In genomic region chr10:11212003-11212402, GRCm38 (mm10) we compare ENCODE assay signal across 13 mouse cellular contexts.
DNase-seq lines count a peak whose midpoint lies in the region; ATAC-seq and TF ChIP-seq lines count a peak whose summit lies in the region.
"Had no signal": no experiment of that assay in that cellular context is flagged by ENCODE, and none has a peak within 500 bp of the region (broad histone marks: within the 10 kb centered on the region; RNA-seq: fewer than 3 reads in every experiment).

No protein-coding gene starts in this region.

- H3K27me3 ChIP-seq in heart, postnatal 0 days (ENCODE audit: control insufficient read depth, insufficient read depth, low read length): no peaks in the 10 kb centered on the region
- H3K27me3 ChIP-seq in heart, embryonic 10.5 days (ENCODE audit: insufficient read depth, poor library complexity, severe bottlenecking): no peaks in the 10 kb centered on the region
- H3K27me3 ChIP-seq in lung, embryonic 14.5 days (ENCODE audit: insufficient read depth, low read length): no peaks in the 10 kb centered on the region
- H3K27me3 ChIP-seq: heart, embryonic 15.5 days had no signal

- no peak overlapping the region for H3K9ac ChIP-seq in heart, postnatal 0 days (replicated peaks; ENCODE audit: low read depth, low read length)
- no peak overlapping the region for H3K9ac ChIP-seq in lung, embryonic 14.5 days
- H3K9ac ChIP-seq: heart, embryonic 15.5 days had no signal

- peak; percentile 55; the same call in 1 of the 2 replicates for ATAC-seq in heart, postnatal 0 days (ENCODE audit: insufficient read depth, low read depth)
- no peak for ATAC-seq in lung, embryonic 14.5 days (ENCODE audit: insufficient read depth)
- peak; percentile 44; the same call in 1 of the 2 replicates for ATAC-seq in megakaryocyte progenitor cell, adult 5-6 weeks (replicated peaks; ENCODE audit: poor library complexity)
- ATAC-seq: activated CD4-positive, CD25-positive, alpha-beta regulatory T cell, adult 4 months had no signal

- DNase-seq in heart, postnatal 0 days (ENCODE audit: low spot score): peak; percentile 37
- no peak for DNase-seq in heart, embryonic 10.5 days (ENCODE audit: low spot score)
- DNase-seq in lung, embryonic 14.5 days: peak; percentile 37
- no peak for DNase-seq in lung, adult 2 months
- peak; percentile 18 for DNase-seq in ZHBTc4 (ENCODE audit: low read depth, low spot score)
- DNase-seq in ovary, postnatal 14 days (ENCODE audit: low spot score): no peak
- DNase-seq in right cerebral cortex, postnatal 10 days (ENCODE audit: low spot score in 2 of 2): no peak
- DNase-seq: thymus, postnatal 36 days had no signal

- 56% methylated on average over 4 of the region's 4 CpGs for WGBS in heart, postnatal 0 days
- WGBS in heart, embryonic 10.5 days: 75% methylated on average over 4 of the region's 4 CpGs
- WGBS in lung, embryonic 14.5 days: 75% methylated on average over 4 of the region's 4 CpGs
- WGBS in lung, adult 2 months: 68% methylated on average over 4 of the region's 4 CpGs

- H3K27ac ChIP-seq in heart, postnatal 0 days (ENCODE audit: low read depth): no peak overlapping the region
- no peak overlapping the region for H3K27ac ChIP-seq in heart, embryonic 10.5 days
- no peak overlapping the region for H3K27ac ChIP-seq in lung, embryonic 14.5 days (ENCODE audit: low read depth)
- H3K27ac ChIP-seq: heart, embryonic 15.5 days; macrophage had no signal

- H3K9me3 ChIP-seq in heart, postnatal 0 days (replicated peaks; ENCODE audit: control insufficient read depth, low read length): no peaks in the 10 kb centered on the region
- H3K9me3 ChIP-seq in heart, embryonic 10.5 days: no peaks in the 10 kb centered on the region
- no peaks in the 10 kb centered on the region for H3K9me3 ChIP-seq in lung, embryonic 14.5 days (ENCODE audit: low read depth, low read length)
- H3K9me3 ChIP-seq: heart, embryonic 15.5 days had no signal

- peaks cover 31% of the 10 kb centered on the region for H3K36me3 ChIP-seq in heart, postnatal 0 days (replicated peaks; ENCODE audit: control insufficient read depth, insufficient read depth, low read length)
- H3K36me3 ChIP-seq in heart, embryonic 10.5 days: peaks cover 41% of the 10 kb centered on the region
- peaks cover 48% of the 10 kb centered on the region for H3K36me3 ChIP-seq in lung, embryonic 14.5 days (ENCODE audit: insufficient read depth)

- TF ChIP-seq CTCF in heart, postnatal 0 days (IDR thresholded peaks at IDR 0.05; ENCODE audit: low read depth): peak; percentile 61
- TF ChIP-seq CTCF in lung, embryonic 14.5 days (IDR thresholded peaks at IDR 0.05; ENCODE audit: low read depth): peak; percentile 46
- TF ChIP-seq CTCF in lung, adult 2 months (IDR thresholded peaks at IDR 0.05; ENCODE audit: insufficient read depth, low read length): no peak

- H3K4me1 ChIP-seq in heart, postnatal 0 days (ENCODE audit: control insufficient read depth, insufficient read depth): no peaks in the 10 kb centered on the region
- no peaks in the 10 kb centered on the region for H3K4me1 ChIP-seq in heart, embryonic 10.5 days
- no peaks in the 10 kb centered on the region for H3K4me1 ChIP-seq in lung, embryonic 14.5 days (ENCODE audit: insufficient read depth)
- no peaks in the 10 kb centered on the region; the same call in 1 of the 2 replicates for H3K4me1 ChIP-seq in lung, adult 2 months (ENCODE audit: control insufficient read depth, insufficient read depth, low read length)
- H3K4me1 ChIP-seq: heart, embryonic 15.5 days had no signal

- no peak overlapping the region for H3K4me3 ChIP-seq in heart, postnatal 0 days (ENCODE audit: low read depth, low read length)
- H3K4me3 ChIP-seq in heart, embryonic 10.5 days: no peak overlapping the region
- no peak overlapping the region for H3K4me3 ChIP-seq in lung, embryonic 14.5 days (ENCODE audit: low read depth, low read length)
- H3K4me3 ChIP-seq in lung, adult 2 months (replicated peaks; ENCODE audit: extremely low read depth, low read depth, low read length): no peak overlapping the region
- H3K4me3 ChIP-seq: heart, embryonic 15.5 days; myocyte had no signal

- H3K4me2 ChIP-seq in heart, postnatal 0 days (ENCODE audit: low read depth, low read length): no peak overlapping the region
- H3K4me2 ChIP-seq in lung, embryonic 14.5 days: no peak overlapping the region
- H3K4me2 ChIP-seq: heart, embryonic 15.5 days had no signal

- no peak for TF ChIP-seq EP300 in heart, postnatal 0 days (IDR thresholded peaks at IDR 0.05; ENCODE audit: low read depth)

- TF ChIP-seq POLR2A in lung, adult 2 months (IDR thresholded peaks at IDR 0.05; ENCODE audit: borderline replicate concordance, extremely low read depth, low read depth, low read length): no peak

Comparison
In these comparisons a context has a peak if more than half of its experiments do, and no peak if none do; other contexts are left out.
1. DNase-seq: peak in heart, postnatal 0 days (single experiment), lung, embryonic 14.5 days (single experiment) and ZHBTc4 (single experiment); none in heart, embryonic 10.5 days (single experiment), lung, adult 2 months (single experiment), ovary, postnatal 14 days (single experiment) and right cerebral cortex, postnatal 10 days (0 of 2).